Mouse (Mus musculus) ES-Bruce4 (cell line): ENCODE results near the gene Fam222b.

Source experiments
- CTCF ChIP-seq: IDR thresholded peaks from one replicate; pipeline ENCODE4 v1.8.1; 2011; ENCODE audit warnings: low read depth, low read length
- POLR2A ChIP-seq: IDR thresholded peaks from one replicate; pipeline ENCODE4 v1.8.1; 2011; ENCODE audit warnings: low read length; ENCODE audit not compliant: insufficient read depth

GRCm38 (mm10) chr11:78172748-78173383, 78.4 kb downstream of the Fam222b start:
- TF ChIP-seq CTCF (no peak), POLR2A (no peak)
